Mouse (Mus musculus): ENCODE measurements around the gene Ms4a15.

Gene Ms4a15

DNA sequence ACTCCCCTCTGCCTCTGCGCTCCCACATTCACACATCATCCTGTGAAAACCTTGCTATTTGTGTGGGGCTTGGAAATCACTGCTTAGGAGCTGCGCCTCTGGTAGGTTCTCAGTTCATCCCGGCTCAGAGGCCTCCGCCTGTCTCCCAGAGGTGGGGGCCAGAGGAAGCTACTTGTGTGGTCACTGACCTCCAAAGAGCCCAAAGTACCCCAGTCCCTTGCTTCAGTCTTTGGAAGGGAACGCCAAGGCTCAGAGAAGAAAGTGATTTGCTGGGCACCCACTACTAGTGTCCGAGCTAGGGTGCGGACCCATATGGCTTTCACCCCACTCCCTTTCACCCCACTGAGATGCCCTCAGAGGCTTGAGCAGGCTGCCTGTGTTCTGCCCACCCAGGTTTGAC lies at the start of gene Ms4a15:
TSS of gene Ms4a15 (minus strand) at position 101 of the 400 bp plus-strand sequence.
- DNase-seq (ENCODE audit: low spot score) = no peak

DNA sequence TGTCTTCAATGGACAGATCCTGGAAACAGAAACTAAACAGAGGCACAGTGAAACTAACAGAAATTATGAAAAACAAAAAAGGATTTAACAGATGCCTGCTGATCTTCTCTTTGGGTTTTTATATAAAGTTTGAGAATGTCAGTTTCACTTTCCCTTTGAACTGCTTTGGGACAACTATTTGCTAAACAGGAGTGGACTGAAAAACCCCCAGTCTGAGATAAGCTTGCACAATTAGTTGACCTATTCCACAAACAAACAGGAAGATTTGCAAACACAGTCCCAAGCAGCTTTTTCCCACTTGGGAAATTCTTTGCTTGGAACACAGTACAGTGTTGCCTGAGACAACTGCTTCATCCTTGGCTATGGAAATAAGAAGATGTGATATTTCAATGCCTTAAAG lies 44.5 kb upstream of the Ms4a15 start:
- DNase-seq (ENCODE audit: low spot score) = no peak

DNA sequence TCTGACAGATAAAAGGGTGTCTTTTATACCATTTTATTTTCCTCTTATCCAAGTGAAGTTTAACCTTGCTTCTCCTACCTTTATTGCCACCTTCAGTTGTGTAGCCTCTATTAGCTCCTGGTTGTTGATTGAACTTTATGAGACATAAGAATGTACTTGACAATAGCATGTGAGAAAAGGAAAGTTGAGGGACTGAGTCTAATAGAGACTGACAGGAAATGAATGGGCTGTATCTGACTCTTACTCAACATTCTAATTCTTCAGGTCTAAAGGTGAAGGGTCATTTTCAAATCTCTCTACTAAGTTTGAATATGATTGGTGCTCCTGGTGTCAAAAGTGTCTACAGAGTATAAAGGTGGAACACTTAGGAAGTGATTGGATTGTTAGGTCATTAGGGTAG lies 29.3 kb upstream of the Ms4a15 start:
- no peak for DNase-seq (ENCODE audit: low spot score)

DNA sequence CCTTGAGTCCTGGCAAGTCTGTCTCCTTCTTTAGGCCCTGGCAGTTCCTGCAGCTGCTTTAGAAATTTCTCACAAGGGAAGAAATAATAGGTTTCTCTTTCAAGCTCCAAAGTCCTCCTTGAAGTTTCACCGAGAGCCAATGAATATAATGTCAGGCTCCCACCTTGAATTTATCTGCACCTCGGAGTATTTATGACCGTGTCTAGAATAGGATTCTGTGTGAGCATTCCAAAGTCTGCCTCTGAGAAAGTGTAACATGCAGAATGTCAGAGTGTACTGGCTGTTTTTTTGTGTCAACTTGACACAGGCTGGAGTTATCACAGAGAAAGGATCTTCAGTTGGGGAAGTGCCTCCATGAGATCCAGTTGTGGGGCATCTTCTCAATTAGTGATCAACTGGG lies 24.8 kb upstream of the Ms4a15 start, which contains the start of gene Ms4a18:
TSS of gene Ms4a18 (minus strand) at position 141 of the 400 bp plus-strand sequence.
- no peak for DNase-seq (ENCODE audit: low spot score)

DNA sequence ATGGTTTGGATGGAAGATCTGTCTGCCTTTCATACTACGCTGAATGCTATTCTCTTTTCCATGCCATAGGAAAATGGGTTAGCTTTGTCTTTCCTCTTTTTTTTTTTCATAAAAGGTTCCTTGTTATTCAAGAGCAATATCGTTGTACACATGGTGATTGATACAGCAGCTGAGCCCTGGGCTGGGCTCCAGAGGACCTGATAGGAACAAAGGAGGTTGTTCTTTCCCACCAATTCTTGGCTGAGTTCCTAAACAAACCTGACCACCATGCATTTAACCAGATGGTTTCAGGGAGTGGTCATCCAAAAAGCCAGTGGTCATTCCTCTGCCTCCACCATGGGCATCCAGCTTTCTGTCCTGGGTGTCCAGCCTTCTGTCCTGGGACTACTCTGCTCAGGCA lies 24.2 kb upstream of the Ms4a15 start:
- DNase-seq (ENCODE audit: low spot score) = no peak

DNA sequence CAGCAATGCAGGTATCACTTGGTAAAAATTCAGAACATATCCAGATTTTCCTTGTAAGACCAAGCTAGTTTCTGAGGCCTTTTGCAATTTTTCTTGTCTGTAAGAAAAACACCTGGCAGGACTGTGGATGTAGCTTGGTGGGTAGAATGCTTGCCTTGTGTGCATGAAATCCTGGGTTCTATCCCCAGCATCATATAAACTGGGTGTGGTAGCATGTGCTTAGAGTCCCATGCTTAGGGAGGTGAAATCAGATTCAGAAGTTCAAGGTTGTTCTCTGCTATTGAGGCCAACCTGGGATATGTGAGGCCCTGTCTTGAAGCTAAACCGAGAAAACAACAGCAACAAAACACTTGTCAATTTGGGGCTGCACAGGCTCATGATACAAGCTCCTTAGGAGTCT lies 22.9 kb upstream of the Ms4a15 start:
- no peak for DNase-seq (ENCODE audit: low spot score)

DNA sequence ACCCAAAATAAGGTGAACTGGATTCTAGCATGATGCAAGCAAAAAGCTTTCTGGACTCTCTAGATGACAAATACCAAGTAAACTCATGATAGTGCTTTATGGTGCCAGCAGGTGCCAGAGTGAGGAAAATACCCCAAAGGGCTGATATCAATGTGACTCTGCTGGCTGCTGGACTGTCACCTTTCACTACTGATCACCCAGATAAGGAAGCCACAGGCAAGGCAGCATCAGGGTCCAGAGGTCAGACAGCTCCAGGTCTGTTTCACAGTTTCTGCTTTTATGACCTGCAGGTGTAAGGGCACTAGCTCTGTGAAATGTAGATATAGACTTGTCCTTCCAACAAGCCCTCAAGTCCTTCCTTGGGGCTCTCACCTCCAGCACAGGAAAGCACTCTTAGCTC lies 22.4 kb upstream of the Ms4a15 start:
- no peak for DNase-seq (ENCODE audit: low spot score)

DNA sequence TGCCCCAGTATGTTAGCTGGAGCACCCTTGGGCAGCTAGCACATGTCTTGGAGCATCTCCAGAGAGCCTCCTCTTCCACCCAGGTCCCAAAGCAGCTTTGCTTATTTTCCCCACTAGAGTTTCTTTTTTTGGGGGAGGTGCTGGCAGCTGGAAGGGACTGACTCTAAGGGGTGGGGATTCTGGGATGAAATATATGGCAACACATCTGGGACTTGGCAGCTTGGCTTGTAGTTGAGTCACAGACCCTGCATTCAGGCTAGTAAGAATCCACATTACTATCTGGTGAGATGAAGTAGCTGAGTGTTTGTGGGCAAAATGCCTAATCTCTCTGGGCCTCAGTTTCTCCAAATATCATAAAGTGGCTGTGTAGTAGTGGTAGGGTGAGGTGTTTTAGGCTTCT lies 1.1 kb downstream of the Ms4a15 start:
- no peak for DNase-seq (ENCODE audit: low spot score)

DNA sequence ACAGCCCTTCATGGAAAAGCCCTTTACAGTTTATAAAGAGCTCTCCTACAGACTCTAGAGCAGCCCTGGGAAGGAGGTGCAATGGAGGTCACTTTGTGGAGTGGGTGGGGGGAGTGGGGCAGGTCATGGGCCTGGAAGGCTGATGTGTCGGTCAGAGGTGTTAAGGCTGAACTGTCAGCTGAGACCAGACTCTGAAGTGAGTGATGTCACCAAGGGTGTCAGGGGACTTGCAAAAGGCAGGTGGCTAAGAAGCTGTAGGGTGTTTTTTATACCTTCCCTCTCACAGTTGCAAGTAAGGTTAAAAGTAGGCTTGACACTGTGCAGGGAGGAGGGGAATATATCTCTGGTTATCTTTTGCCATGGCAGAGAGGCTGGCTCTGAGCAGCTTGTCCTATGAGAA lies 2.3 kb downstream of the Ms4a15 start:
- DNase-seq (ENCODE audit: low spot score) = no peak

DNA sequence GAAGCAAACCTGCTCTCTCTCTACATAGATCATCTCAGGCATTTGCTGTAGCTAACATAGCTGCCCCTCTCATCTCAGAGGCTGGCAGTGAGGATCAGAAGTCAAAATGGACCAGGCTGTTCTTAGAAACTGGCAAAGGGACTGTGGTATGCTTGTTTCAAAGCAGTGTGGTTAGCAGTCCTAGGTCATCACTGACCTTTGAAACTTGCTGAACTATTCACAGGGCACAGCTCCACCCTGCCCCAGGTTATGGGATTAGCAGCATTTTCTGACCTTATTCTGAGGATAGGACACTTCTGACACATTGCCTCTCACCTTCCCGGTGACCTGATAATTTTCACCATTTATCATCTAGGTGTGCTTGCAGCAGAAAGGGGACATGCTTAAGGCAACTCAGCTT lies 4.5 kb downstream of the Ms4a15 start:
- DNase-seq (ENCODE audit: low spot score) = no peak

DNA sequence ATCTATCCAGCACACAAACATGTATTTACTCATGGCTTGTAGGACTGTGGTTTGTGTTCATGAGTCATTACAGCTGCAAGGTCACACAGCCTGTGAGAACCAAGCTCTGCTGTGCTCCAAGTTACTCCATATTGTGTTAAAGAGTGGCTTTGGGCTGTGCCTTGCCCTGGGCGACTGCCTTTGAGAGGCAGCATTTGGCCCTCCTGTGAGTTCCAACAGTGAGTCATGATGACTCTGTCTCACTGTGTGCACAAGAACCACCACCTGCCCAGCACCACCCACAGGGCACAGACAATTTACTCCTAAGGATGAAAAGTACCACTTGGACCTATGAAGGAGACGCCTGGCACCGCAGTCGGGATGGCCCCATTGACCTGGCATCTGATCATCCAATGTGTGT lies 7.2 kb downstream of the Ms4a15 start:
- no peak for DNase-seq (ENCODE audit: low spot score)

DNA sequence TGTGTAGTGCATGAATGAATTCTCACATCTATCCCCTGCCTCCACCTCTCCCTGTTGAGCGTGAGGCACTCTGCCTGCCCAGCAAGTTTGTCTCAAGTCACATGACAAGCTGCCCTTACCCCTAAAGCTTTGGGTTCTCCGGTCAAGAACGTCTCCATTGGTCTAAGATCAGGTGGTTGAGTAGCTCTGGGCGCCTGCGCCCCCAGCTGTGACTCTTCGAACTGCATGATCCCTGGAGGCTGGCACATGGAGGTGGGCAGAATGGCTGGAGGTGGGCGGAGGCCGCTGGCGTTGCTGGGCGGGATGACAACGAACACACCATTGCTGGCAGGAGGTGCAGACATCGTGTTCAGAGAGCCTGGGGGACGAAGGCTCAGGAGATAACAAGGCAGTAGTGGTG lies 8.5 kb downstream of the Ms4a15 start:
- DNase-seq (ENCODE audit: low spot score) = no peak

DNA sequence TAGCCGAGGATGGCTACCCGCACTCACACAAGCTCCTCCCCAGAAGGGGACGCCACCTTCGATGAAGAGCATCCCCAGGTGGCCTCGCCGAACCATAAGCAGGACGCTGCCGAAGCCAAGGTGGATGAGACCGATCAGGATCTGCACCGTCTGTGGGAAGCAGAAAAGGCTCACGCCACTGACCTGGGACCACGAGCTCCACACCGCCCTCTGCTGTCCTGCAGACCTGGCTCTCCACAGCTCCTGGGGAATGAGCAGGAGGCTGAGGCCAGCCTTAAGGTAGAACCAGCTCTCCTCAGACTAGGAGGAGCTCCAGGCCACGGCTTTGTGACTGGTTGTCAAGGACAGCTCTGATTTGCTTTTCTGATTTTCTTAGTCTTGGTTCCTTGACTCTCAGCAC lies 9.9 kb downstream of the Ms4a15 start:
- DNase-seq (ENCODE audit: low spot score) = no peak

DNA sequence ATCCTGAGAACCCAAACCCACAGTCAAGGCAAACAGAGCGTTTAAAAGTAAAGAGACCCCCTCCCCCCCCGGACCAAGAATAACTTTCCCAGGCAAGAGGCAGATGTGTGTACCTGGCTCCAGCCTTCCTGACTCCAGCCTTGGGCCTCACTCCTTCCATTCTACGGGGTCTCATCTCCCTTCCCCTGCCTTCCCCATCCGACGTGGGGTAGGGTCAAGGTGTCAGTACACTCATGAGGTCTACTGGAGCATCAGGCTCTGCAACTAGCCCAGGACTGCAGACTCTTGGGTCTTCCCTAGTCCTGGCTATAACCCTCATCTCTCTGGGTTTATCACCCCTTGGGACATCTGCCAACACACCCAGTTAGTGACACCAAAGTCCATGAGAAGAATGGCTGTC lies 12.8 kb downstream of the Ms4a15 start:
- no peak for DNase-seq (ENCODE audit: low spot score)

DNA sequence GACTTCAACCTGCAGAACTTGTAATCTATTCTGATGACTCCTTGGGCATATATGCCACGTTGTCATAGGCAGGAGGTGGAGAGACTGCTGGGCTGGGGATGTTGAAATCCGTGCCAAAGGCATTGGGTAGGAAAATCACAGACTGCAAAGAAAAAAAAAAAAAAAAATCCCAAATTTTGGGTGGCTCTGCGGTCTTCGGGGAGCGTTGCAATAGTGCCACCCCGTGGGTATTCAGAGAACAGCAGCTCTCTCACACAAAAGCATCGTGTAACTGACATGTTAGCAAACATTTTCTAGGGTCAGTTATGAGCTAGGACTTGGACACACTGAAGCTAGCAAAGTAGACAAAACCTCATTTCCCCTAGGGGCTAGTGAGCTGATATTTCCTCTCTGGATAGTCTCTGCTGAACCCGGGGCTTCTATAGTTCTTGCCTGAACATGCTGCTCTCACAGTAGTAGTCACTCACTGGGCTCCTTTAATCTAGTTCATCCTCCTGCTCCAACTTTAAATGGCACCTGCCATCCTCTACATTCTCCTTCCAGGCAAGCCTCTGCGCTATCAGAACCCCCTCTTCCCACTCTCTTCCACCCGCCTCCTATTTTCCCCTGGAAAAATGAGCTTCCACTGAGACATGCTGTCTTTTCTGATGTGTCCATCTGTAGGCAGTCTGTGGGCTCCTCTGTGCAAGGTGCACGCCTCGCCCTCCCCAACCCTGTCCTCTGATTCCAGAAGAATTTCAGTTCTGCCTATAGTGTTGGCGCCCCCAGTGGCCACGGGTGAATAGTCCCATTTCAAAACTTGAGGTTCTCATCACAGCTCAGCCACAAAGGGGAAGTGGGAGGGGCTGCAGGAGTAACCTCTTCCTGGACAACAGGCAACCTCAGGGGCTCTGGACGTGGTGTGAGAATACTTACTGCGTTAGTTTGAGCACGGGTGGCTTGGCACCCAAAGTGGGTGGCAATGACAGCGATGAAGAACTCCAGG lies 13.6 kb downstream of the Ms4a15 start:
- peak; percentile 41 for DNase-seq (ENCODE audit: low spot score)

DNA sequence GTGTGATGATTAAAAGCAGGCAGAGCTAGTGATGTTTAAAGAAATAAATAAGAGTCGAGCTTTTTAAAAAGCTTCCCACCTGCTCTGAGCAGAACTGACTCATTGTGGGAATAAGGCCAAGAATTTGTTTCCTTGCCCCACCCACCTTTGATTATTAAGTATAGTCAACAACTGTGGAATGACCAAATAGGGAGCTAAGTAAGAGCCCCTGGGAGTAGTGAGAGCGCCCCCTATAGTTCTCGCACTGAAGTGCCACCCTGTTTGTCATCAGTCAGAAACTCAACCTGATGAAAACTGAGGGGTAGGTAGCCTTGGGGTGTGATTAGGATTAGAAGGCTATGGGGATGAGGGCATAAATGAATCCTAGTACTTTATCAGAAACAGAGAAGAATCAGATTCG lies 16.7 kb downstream of the Ms4a15 start:
- DNase-seq (ENCODE audit: low spot score) = no peak

DNA sequence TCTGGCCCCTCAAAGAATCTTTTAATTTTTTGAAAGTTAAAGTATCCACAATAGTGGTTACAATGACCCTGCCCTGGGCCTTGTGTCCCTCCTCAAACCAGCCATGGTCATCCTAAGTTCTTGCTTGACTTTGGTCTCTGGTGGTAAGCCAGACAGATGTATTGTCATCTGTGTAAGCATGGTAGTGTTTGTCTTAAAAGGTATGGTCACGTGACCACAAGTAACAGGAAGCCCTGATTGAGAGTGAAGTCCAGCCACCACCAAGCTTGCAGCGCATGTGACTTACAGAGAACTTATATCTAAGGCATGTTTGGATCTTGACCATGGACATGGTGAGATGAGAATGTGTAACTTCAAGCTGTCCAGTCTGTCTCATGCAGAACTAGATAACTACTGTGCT lies 17.9 kb downstream of the Ms4a15 start:
- DNase-seq (ENCODE audit: low spot score) = no peak

DNA sequence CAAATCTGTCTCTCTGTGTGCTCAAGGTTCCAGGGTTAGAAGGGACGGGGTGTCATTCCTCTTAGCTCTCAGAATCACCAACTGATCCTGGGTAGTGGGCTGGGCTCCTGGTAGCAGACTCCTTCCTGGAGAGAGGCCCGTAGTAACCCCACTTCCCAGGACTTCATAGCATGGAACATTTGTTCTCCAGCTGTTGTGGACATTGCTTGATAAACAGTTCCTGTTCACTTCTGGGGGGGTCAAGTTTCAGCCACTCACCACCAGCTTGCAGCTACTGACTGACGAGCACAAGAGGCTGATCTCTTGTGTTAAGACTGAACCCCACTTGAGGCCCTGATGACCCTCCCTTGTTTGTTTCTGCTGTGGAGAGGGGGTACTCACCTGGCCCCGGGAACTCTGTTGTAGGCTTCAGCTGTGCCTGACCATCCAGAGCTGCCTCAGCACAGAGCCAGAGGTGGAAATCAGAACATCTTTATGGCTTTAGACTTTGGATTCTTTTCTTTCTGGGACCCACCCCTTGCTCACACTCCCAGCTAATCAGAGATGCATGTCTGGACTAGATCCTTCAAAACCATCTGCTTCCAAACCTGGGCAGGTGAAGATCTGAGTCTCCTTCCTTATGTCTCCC lies 18.7 kb downstream of the Ms4a15 start, which contains the start of gene Ms4a10:
TSS of gene Ms4a10 (minus strand) at position 433 of the 628 bp plus-strand sequence.
- no peak for DNase-seq (ENCODE audit: low spot score)

DNA sequence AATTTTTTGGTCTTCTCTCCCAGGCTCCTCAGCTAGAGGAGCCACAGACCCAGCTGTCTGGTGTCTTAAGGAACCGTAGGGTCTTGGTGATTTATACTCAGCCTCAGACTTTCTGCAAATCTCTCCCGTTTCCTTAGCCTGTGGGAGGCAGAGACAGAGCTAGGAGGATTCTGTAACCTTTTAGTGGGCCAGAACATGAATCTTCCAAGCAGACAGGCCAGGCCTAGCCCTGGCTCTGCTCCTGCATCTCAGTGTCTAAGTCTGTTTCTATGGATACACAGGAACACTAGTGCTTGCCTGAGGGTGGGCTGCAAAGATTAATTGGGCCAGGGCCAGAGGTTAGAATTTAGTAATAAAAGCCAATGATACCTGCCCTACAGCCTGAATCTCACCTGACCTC lies 19.9 kb downstream of the Ms4a15 start:
- no peak for DNase-seq (ENCODE audit: low spot score)

DNA sequence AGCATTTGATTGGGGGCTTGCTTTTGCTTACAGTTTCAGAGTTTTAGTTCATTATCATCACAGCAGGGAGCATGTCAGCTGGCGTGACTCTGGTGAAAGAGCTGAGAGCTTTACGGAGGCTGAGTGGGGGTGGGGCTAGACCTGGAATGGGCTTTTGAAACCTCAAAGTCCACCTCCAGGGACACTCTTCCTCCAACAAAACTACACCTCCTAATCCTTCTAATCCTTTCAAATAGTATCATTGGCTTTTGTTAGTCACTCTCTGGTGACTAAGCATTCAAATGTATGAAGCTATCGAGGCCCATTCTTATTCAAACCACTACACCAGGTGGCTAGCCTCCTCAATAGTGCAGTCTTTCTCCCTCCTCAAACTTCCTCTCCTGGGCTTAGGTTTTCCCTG lies 20.4 kb downstream of the Ms4a15 start:
- no peak for DNase-seq (ENCODE audit: low spot score)

DNA sequence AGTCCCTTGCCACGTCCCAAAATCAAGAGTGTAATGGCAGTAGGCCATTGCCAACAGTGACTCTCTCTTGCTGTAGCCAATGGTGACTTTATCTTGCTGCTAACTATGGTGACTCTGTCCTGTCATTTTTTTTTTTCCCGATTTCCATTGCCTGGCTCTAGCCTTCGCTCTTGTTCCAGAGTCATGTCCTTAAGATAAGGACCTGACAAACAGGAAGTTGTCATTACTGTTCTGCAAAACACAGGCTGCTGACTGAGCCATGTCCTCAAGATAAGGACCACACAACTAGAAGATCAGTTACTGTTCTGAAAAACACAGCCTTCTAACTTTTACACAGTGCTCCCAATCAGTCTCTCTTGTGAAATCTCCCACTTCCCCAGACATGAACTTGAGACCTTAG lies 22.6 kb downstream of the Ms4a15 start:
- no peak for DNase-seq (ENCODE audit: low spot score)

DNA sequence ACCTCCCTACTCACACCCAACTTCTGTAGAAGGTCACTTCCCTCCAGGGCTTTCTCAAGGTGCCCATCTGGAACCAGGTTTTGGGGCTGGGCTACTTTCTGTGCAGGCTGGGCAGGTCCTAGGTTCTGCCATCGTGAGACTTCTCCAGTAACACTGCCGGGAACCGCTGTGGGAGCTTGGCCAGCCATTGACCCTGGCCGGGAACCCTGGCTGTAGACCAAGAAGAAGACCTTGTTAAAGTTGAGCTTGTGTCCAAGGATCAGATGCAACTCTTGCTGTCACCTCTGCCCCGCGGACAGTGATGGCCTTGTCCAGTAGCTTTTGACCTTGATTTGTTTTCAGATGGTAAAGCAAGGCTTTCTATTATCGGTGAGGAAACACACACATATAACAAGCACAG lies 24.5 kb downstream of the Ms4a15 start:
- DNase-seq (ENCODE audit: low spot score) = peak; percentile 84

DNA sequence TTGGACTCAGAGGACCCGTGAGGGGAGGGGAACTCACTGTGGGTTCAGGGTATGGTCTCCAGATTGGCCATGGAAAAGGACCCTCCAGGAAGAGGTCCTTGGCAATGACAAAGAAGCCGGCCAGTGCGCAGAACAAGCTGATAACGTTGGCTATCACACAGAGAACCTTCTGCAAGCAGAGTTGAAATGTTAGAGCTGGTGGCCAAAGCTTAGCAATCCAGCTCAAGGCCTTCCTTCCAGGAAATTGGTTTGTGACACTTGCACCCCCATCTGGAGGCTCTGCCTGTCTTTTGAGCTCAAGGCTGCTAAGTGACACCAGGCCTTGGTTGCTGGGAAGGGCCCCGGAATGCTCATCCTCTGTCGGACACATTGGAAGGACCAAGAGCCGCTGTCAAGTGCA lies 27.3 kb downstream of the Ms4a15 start:
- DNase-seq (ENCODE audit: low spot score) = peak; percentile 57

Measured in ovary, adult 18-20 months (tissue).